Mouse (Mus musculus) liver, postnatal 0 days (tissue): ENCODE measurements around the gene Zfp292.

Source experiments
- CTCF ChIP-seq: sonication (generic); IDR thresholded peaks from 2 replicates; pipeline ENCODE4 v1.5.1; 2016; ENCODE audit warnings: antibody characterized with exemption, low read depth
- EP300 ChIP-seq: IDR thresholded peaks from 2 replicates; pipeline ENCODE4 v1.6.1; 2016; ENCODE audit warnings: antibody characterized with exemption, low read depth, mild to moderate bottlenecking

DNA sequence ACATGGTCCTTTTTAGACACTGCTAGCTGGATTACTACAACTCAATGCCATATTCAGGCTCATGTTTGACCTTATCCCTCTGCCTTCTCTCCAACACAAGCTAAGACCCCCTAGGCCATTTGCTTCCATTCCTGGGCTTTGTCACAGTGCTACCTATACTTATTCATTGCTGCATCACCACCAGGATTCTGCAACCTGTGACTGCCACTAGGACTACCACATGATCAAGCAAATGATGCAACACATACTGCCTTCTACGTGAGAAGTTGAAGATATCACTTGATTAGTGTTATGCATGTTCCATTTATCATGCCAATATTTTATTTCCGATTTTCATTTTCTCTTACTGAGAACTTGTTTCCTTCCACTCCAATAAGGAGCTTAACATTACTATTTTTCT lies 84.8 kb downstream of the Zfp292 start:
- TF ChIP-seq CTCF (no peak), EP300 (no peak)
